Mouse (Mus musculus) adrenal gland, postnatal 25 days (tissue): Measurements from ENCODE around the gene Olfr1115. TPM values are rescaled to one million over a fixed set of nuclear protein-coding genes. Genes with fewer than 3 reads are reported as not detected.
"Not testable (repeated sequence)": the region's sequence is repeated elsewhere in the genome, so short reads cannot be mapped to it uniquely, and the experiment has no call there.

Experiments used
- DNase-seq: peaks from one replicate; pipeline ENCODE4 v3.0.0; 2021; ENCODE audit warnings: mixed read lengths
- long read RNA-seq: library from polyadenylated mRNA; stranded (forward); transcript quantifications from one replicate; pipeline ENCODE4 v2.0.0, GENCODE M21; 2021
- microRNA-seq, 2 experiments: library from miRNA; unstranded; fragments of <30 nt; microRNA quantifications; one replicate each; pipeline ENCODE4 v1.2.0; 2021
- total RNA-seq: library from RNA; stranded (reverse); gene quantifications from 2 replicates; pipeline ENCODE4 v1.2.3, GENCODE M21; 2021

Gene Olfr1115
- not detected in 2 replicates for total RNA-seq
- long read RNA-seq, result 0 reads

DNA sequence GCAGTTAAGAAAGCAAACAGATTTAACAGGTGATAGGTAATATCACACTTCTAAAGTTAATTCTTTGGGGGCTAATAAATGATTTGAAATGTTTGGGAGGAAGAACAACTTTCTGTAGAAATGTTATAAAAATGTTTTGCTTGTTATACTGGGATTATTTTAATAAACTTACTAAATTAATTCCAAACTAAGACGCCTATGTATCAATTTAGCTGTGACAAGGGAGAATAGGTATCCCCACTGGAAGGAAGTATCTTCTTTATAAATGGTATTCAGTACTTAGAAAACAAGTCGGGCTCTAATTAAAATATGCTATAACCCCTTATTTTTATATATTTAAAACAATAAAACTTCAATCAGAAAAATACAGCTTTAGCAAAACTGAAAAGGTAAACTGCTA lies at the start of gene Olfr1115:
Gene Olfr1115, plus strand, starts transcription at position 301 of the 400 bp plus-strand sequence.
- no peak for DNase-seq

DNA sequence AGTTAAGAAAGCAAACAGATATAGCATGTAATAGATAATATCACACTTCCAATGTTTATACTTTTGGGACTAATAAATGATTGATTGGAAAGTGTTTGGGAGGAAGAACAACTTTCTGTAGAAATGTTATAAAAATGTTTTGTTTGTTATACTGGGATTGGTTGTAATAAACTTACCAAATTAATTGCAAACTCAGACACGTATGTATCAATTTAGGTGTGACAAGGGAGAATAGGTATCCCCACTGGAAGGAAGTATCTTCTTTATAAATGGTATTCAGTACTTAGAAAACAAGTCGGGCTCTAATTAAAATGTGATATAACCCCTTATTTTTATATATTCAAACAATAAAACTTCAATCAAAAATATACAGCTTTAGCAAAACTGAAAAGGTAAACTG lies 39.1 kb upstream of the Olfr1115 start, which contains the start of gene Olfr1113:
Gene Olfr1113, plus strand, starts transcription at position 301 of the 400 bp plus-strand sequence.
- DNase-seq, result no peak

DNA sequence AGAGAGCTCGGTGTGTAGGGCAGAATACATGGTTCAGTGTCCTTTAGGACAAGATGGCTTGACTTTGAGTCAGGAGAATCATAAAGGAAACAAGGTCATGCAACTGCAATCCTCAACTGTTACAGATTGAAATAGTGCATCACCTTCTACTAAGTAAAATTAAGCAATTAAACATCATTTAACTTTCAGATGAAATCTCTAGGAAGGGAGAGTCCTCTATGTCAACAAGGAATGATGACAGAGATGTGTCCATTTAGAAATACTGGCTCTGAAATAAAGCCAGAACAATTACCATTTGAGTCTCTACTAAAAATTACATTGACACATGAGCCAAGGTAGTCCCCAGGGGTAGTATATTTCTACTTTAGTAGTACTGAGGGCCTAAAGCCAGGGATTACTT lies 19.4 kb downstream of the Olfr1115 start, which contains the start of gene Olfr1116:
Gene Olfr1116, plus strand, starts transcription at position 301 of the 400 bp plus-strand sequence.
- DNase-seq, result no peak

DNA sequence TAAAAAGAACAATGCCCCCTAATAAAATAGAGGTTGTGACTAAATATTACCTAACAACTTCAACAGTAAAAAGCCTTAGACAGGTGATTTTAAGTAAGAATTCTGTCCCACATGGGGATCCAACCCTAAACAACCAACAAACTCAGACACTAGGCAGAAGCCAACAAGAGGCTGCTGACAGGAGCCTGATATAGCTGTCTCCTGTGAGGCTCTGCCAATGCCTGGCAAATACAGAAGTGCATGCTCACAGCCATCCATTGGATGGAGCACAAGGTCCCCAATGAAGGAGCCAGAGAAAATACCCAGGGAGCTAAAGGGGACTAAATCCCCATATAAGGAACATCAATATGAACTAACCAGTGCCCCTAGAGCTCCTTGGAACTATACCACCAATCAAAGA lies 46.2 kb downstream of the Olfr1115 start:
- not testable (repeated sequence) for DNase-seq

Small RNA genes lying within 50 kb of the gene (microRNA-seq; reads per million reads assigned to microRNA genes)
- gene Gm27438, result 0 reads per million in 2 experiments

Other genes with a start within 250 kb of the Olfr1115 start
- not detected in 2 replicates for gene Olfr1102, start 249.6 kb upstream of the Olfr1115 start, total RNA-seq
- not detected in 2 replicates for gene Olfr1104, start 220.9 kb upstream of the Olfr1115 start, total RNA-seq
- not detected in 2 replicates for gene Olfr1105, start 211.5 kb upstream of the Olfr1115 start, total RNA-seq
- gene Olfr1106, start 195.7 kb upstream of the Olfr1115 start, total RNA-seq, result not detected in 2 replicates
- gene Olfr1107, start 172.2 kb upstream of the Olfr1115 start, total RNA-seq, result not detected in 2 replicates
- gene Olfr1109, start 152.0 kb upstream of the Olfr1115 start, total RNA-seq, result not detected in 2 replicates
- not detected in 2 replicates for gene Olfr259, start 133.4 kb upstream of the Olfr1115 start, total RNA-seq
- not detected in 2 replicates for gene Olfr1110, start 107.7 kb upstream of the Olfr1115 start, total RNA-seq
- gene Olfr1111, start 95.4 kb upstream of the Olfr1115 start, total RNA-seq, result not detected in 2 replicates
- not detected in 2 replicates for gene Olfr1112, start 60.2 kb upstream of the Olfr1115 start, total RNA-seq
- gene Olfr1113, start 39.0 kb upstream of the Olfr1115 start, total RNA-seq, result not detected in 2 replicates
- gene Olfr1116, start 19.5 kb downstream of the Olfr1115 start, total RNA-seq, result not detected in 2 replicates
- gene Olfr1118, start 59.6 kb downstream of the Olfr1115 start, total RNA-seq, result not detected in 2 replicates
- gene Olfr1120, start 106.8 kb downstream of the Olfr1115 start, total RNA-seq, result not detected in 2 replicates
- not detected in 2 replicates for gene Olfr1121, start 121.9 kb downstream of the Olfr1115 start, total RNA-seq
- not detected in 2 replicates for gene Olfr1122, start 137.8 kb downstream of the Olfr1115 start, total RNA-seq
- not detected in 2 replicates for gene Olfr1123, start 168.6 kb downstream of the Olfr1115 start, total RNA-seq
- not detected in 2 replicates for gene Olfr1124, start 182.3 kb downstream of the Olfr1115 start, total RNA-seq
- not detected in 2 replicates for gene Olfr1126, start 205.9 kb downstream of the Olfr1115 start, total RNA-seq
- not detected in 2 replicates for gene Pramel7, start 249.1 kb downstream of the Olfr1115 start, total RNA-seq